Mouse (Mus musculus) cerebellum, adult 2 months (tissue): ENCODE results near the gene Srsf2.

Experiments
- CTCF ChIP-seq: fragments of 200-500 bp; IDR thresholded peaks from 2 replicates; pipeline ENCODE4 v1.5.1; 2011; ENCODE audit warnings: low read depth, mild to moderate bottlenecking, control low read depth, low read length, moderate library complexity, borderline replicate concordance; ENCODE audit not compliant: insufficient read depth
- POLR2A ChIP-seq: fragments of 200-500 bp; IDR thresholded peaks from 2 replicates; pipeline ENCODE4 v1.6.1; 2011; ENCODE audit warnings: low read length, control low read depth, borderline replicate concordance; ENCODE audit not compliant: insufficient read depth

DNA sequence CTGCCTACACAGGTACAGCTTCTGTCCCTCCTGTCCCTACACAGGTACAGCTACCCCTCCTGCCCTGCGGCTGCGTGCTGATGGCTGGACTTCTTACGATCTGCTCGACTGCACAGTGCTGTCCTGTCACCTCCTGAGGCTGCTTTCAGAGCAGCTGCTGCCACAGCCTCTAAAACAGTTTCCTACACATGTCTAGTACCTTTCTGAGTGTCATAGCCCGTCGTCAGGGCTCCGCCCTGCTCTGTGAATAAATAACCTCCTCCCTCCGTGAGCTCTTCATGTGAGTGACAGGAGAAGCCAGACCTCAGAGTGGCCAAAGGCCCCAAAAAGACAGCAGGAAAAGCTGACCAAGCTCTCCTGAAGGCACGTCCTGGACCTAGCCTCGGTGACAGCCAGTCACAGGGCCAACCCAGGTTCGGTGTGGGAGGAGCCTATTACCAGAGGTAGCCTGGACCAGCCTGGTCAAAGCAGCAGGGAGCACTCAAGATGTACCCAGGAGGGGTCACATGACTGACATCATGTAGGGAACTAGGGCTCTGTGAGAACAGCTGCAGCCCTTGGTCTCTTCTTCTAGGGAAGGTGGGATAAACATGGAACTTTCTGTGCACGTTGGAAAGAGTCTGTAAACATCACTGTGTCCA lies 13.2 kb upstream of the Srsf2 start:
- TF ChIP-seq POLR2A = no peak
- no peak for TF ChIP-seq CTCF
